Mouse (Mus musculus) MEL (cell line): ENCODE measurements around the gene Rrh. TPM values are rescaled to one million over a fixed set of nuclear protein-coding genes. Genes with fewer than 3 reads are reported as not detected.
"Not testable (repeated sequence)": the region's sequence is repeated elsewhere in the genome, so short reads cannot be mapped to it uniquely, and the experiment has no call there.

Experiments
- DNase-seq: peaks from one replicate; pipeline ENCODE4 v3.0.0; 2011; ENCODE audit warnings: low read depth, low spot score
- H3K27ac ChIP-seq: 2 replicates; pipeline ENCODE4 v1.5.1; 2012; ENCODE audit warnings: low read depth, mild to moderate bottlenecking, control low read depth, low read length, moderate library complexity; ENCODE audit not compliant: control insufficient read depth
- H3K27me3 ChIP-seq, 2 experiments: fragments of 150-350 bp in 1 of 2; sonication (generic) in 1 of 2; 2 replicates each; pipeline ENCODE4 v1.6.1; 2012; ENCODE audit warnings: low read length in 2 of 2, mild to moderate bottlenecking in 2 of 2, improper control_type of control experiment in 1 of 2, moderate library complexity in 1 of 2; ENCODE audit not compliant: insufficient read depth in 2 of 2, control insufficient read depth in 1 of 2
- H3K36me3 ChIP-seq, 2 experiments: 2 replicates each; pipeline ENCODE4 v1.6.1; 2012 to 2014; ENCODE audit warnings: low read length in 2 of 2, improper control_type of control experiment in 1 of 2, inconsistent platforms in 1 of 2, mild to moderate bottlenecking in 1 of 2; ENCODE audit not compliant: insufficient read depth in 2 of 2, control insufficient read depth in 1 of 2
- H3K4me1 ChIP-seq, 2 experiments: fragments of 150-350 bp in 1 of 2; sonication (generic) in 1 of 2; 2 replicates each; pipeline ENCODE4 v1.6.1; 2012; ENCODE audit warnings: low read length in 2 of 2, improper control_type of control experiment in 1 of 2, mild to moderate bottlenecking in 1 of 2; ENCODE audit not compliant: insufficient read depth in 2 of 2, control insufficient read depth in 1 of 2
- H3K4me3 ChIP-seq, 2 experiments: fragments of 150-350 bp in 1 of 2; sonication (generic) in 1 of 2; 2 replicates each; pipeline ENCODE4 v1.5.1; 2012; ENCODE audit warnings: low read depth in 2 of 2, low read length in 2 of 2, mild to moderate bottlenecking in 2 of 2, moderate library complexity in 2 of 2, control low read depth in 1 of 2, improper control_type of control experiment in 1 of 2; ENCODE audit not compliant: control insufficient read depth in 1 of 2, insufficient read depth in 1 of 2
- H3K79me2 ChIP-seq: 2 replicates; pipeline ENCODE4 v1.6.1; 2012; ENCODE audit warnings: mild to moderate bottlenecking, low read length, moderate library complexity; ENCODE audit not compliant: control insufficient read depth, poor library complexity, insufficient read depth
- H3K9ac ChIP-seq: 2 replicates; pipeline ENCODE4 v1.6.1; 2012; ENCODE audit warnings: low read depth, mild to moderate bottlenecking, control low read depth, low read length, moderate library complexity; ENCODE audit not compliant: control insufficient read depth, poor library complexity, severe bottlenecking
- H3K9me3 ChIP-seq: fragments of 150-350 bp; sonication (generic); replicated peaks from 2 replicates; pipeline ENCODE4 v1.6.1; 2012; ENCODE audit warnings: mild to moderate bottlenecking, low read length, improper control_type of control experiment, moderate library complexity; ENCODE audit not compliant: insufficient read depth
- BHLHE40 ChIP-seq: IDR thresholded peaks from 2 replicates; pipeline ENCODE4 v1.6.1; 2012; ENCODE audit warnings: low read depth, mild to moderate bottlenecking, inconsistent platforms, low read length, improper control_type of control experiment, borderline replicate concordance
- CHD2 ChIP-seq: IDR thresholded peaks from 2 replicates; pipeline ENCODE4 v1.6.1; 2011; ENCODE audit warnings: low read length, improper control_type of control experiment
- CTCF ChIP-seq, 3 experiments: IDR thresholded peaks in 2 of 3; conservative IDR thresholded peaks in 1 of 3; 2 replicates each; pipeline ENCODE4 v1.5.1; 2011 to 2012; ENCODE audit warnings: low read length in 3 of 3, low read depth in 2 of 3, mild to moderate bottlenecking in 2 of 3, improper control_type of control experiment in 1 of 3, inconsistent platforms in 1 of 3, mixed read lengths in 1 of 3, moderate library complexity in 1 of 3; ENCODE audit not compliant: control insufficient read depth in 1 of 3, insufficient read depth in 1 of 3, poor library complexity in 1 of 3, severe bottlenecking in 1 of 3
- E2F4 ChIP-seq: IDR thresholded peaks from 2 replicates; pipeline ENCODE4 v1.6.1; 2011; ENCODE audit warnings: low read depth, low read length, improper control_type of control experiment, borderline replicate concordance
- ELF1 ChIP-seq: IDR thresholded peaks from 2 replicates; pipeline ENCODE4 v1.6.1; 2014; ENCODE audit warnings: low read depth, mild to moderate bottlenecking, inconsistent platforms, low read length, improper control_type of control experiment, moderate library complexity
- MAZ ChIP-seq: IDR thresholded peaks from 2 replicates; pipeline ENCODE4 v1.6.1; 2012; ENCODE audit warnings: low read depth, mild to moderate bottlenecking, inconsistent platforms, low read length, improper control_type of control experiment
- MEF2A ChIP-seq: IDR thresholded peaks from 2 replicates; pipeline ENCODE4 v1.6.1; 2014; ENCODE audit warnings: low read depth, mild to moderate bottlenecking, inconsistent platforms, low read length, improper control_type of control experiment; ENCODE audit not compliant: poor library complexity, insufficient replicate concordance, severe bottlenecking; ENCODE audit errors: extremely low read depth
- MYC ChIP-seq: IDR thresholded peaks from 2 replicates; pipeline ENCODE4 v1.6.1; 2011; ENCODE audit warnings: low read depth, mild to moderate bottlenecking, low read length, improper control_type of control experiment, moderate library complexity
- POLR2AphosphoS2 ChIP-seq: IDR thresholded peaks from 2 replicates; pipeline ENCODE4 v1.6.1; 2011; ENCODE audit warnings: low read length, improper control_type of control experiment
- SIN3A ChIP-seq: IDR thresholded peaks from 2 replicates; pipeline ENCODE4 v1.6.1; 2012; ENCODE audit warnings: low read length, improper control_type of control experiment, inconsistent platforms
- TBP ChIP-seq: IDR thresholded peaks from 2 replicates; pipeline ENCODE4 v1.8.0; 2011; ENCODE audit warnings: low read depth, low read length, improper control_type of control experiment
- ZC3H11A ChIP-seq: IDR thresholded peaks from 2 replicates; pipeline ENCODE4 v1.6.1; 2012; ENCODE audit warnings: low read depth, mild to moderate bottlenecking, inconsistent platforms, low read length, improper control_type of control experiment
- ZNF384 ChIP-seq: IDR thresholded peaks from 2 replicates; pipeline ENCODE4 v1.6.1; 2012; ENCODE audit warnings: low read depth, mild to moderate bottlenecking, inconsistent platforms, low read length, improper control_type of control experiment
- polyA plus RNA-seq, 2 experiments: library from polyadenylated mRNA; stranded (reverse) in 1 of 2; unstranded in 1 of 2; fragments of >175 nt in 1 of 2; fragments of >200 nt in 1 of 2; gene quantifications; 2 replicates each; pipeline versions ENCODE4 v1.2.1 to v1.2.4; 2012; ENCODE audit warnings: low replicate concordance in 2 of 2, low read depth in 1 of 2; ENCODE audit not compliant: insufficient read length in 2 of 2, insufficient read depth in 1 of 2, missing spikeins in 1 of 2
- total RNA-seq: library from RNA; depleted of rRNA; stranded (reverse); fragments of 300-350 nt; gene quantifications from 2 replicates; pipeline ENCODE4 v1.2.3, GENCODE M21; 2012; rRNA removed

Gene Rrh
- total and polyA plus RNA-seq, 3 experiments, result 0.11 to 0.19 TPM; not detected in 1

GRCm38 (mm10) chr3:129766106-129766505 is 56.3 kb downstream of the Rrh start:
- H3K27ac ChIP-seq, result no peak overlapping the region
- H3K4me1 ChIP-seq, result no peaks in the 10 kb centered on the region
- no peaks in the 10 kb centered on the region for H3K79me2 ChIP-seq
- H3K9me3 ChIP-seq, result no peaks in the 10 kb centered on the region
- peaks cover 0 to 8% of the 10 kb centered on the region in 2 experiments; a peak in 2 of 4 replicates for H3K27me3 ChIP-seq
- H3K4me3 ChIP-seq, result no peak overlapping the region
- TF ChIP-seq CHD2 (no peak), TBP (no peak), ELF1 (no peak), MAZ (no peak), E2F4 (no peak), MYC (no peak), CTCF (IDR thresholded peaks at IDR 0.05 in 2 of 3, conservative IDR thresholded peaks at IDR 0.05 in 1 of 3; ENCODE audit: control insufficient read depth in 1 of 3, insufficient read depth in 1 of 3, low read depth in 2 of 3, low read length in 3 of 3, poor library complexity in 1 of 3, severe bottlenecking in 1 of 3) (no peak), POLR2AphosphoS2 (no peak), ZNF384 (no peak), BHLHE40 (no peak), SIN3A (no peak), MEF2A (no peak)
- H3K36me3 ChIP-seq, result no peaks in the 10 kb centered on the region
- no peak for DNase-seq
- no peak overlapping the region for H3K9ac ChIP-seq

- not testable (repeated sequence) for H3K9me3 ChIP-seq, H3K79me2 ChIP-seq
These were observed 64.8 kb downstream of the Rrh start for GRCm38 (mm10) chr3:129757599-129757998.

GRCm38 (mm10) chr3:129754650-129755604 is 67.5 kb downstream of the Rrh start, which contains the start of gene Egf:
Egf (minus strand) TSS chr3:129755316.
- Histone ChIP-seq H3K9ac (no peak within 1 kb of the TSS), H3K27me3 (peaks cover 0 to 1% of the 10 kb centered on the region in 2 experiments; a peak in 3 of 4 replicates), H3K9me3 (no peaks in the 10 kb centered on the region), H3K4me3 (no peak within 1 kb of the TSS), H3K36me3 (no peaks in the 10 kb centered on the region), H3K4me1 (no peaks in the 10 kb centered on the region), H3K27ac (no peak within 1 kb of the TSS), H3K79me2 (no peaks in the 10 kb centered on the region)
- DNase-seq, result no peak
- TF ChIP-seq ZC3H11A (no peak), MEF2A (no peak)

More at GRCm38 (mm10) chr3:129757599-129757998, 64.8 kb downstream of the Rrh start:
- not testable (repeated sequence) for H3K27me3 ChIP-seq, H3K4me3 ChIP-seq, H3K27ac ChIP-seq, H3K4me1 ChIP-seq, H3K9ac ChIP-seq, H3K36me3 ChIP-seq, DNase-seq

Other genes with a start within 250 kb of the Rrh start
- gene Egf, start 67.3 kb downstream of the Rrh start, total RNA-seq, result 1.5 and 1.8 TPM in 2 replicates
- 1 to 10 TPM in 1 of 2 experiments, not detected in 1; 3.1 TPM for gene Egf, start 67.3 kb downstream of the Rrh start, polyA plus RNA-seq
- gene Lrit3, start 18.6 kb downstream of the Rrh start, total RNA-seq, result not detected in 2 replicates
- gene Lrit3, start 18.6 kb downstream of the Rrh start, polyA plus RNA-seq, result not detected
- gene Gar1, start 8.8 kb upstream of the Rrh start, total RNA-seq, result 87.1 and 97.3 TPM in 2 replicates
- 100 to 1,000 TPM; 461 to 473 TPM for gene Gar1, start 8.8 kb upstream of the Rrh start, polyA plus RNA-seq
- not detected in 2 replicates for gene Cfi, start 13.3 kb upstream of the Rrh start, total RNA-seq
- under 1 TPM in 1 of 2 experiments, not detected in 1; 0.06 TPM for gene Cfi, start 13.3 kb upstream of the Rrh start, polyA plus RNA-seq
- 93.5 and 101 TPM in 2 replicates for gene Pla2g12a, start 56.0 kb upstream of the Rrh start, total RNA-seq
- gene Pla2g12a, start 56.0 kb upstream of the Rrh start, polyA plus RNA-seq, result 100 to 1,000 TPM in 1 of 2 experiments, 10 to 100 TPM in 1; 89.8 to 251 TPM
- 8.7 and 9.3 TPM in 2 replicates for gene Casp6, start 78.8 kb upstream of the Rrh start, total RNA-seq
- 10 to 100 TPM in 1 of 2 experiments, not detected in 1; 34.2 TPM for gene Casp6, start 78.8 kb upstream of the Rrh start, polyA plus RNA-seq
- not detected in 2 replicates for gene Mcub, start 147.6 kb upstream of the Rrh start, total RNA-seq
- gene Mcub, start 147.6 kb upstream of the Rrh start, polyA plus RNA-seq, result not detected
- gene Sec24b, start 239.0 kb upstream of the Rrh start, total RNA-seq, result 18.6 and 29.2 TPM in 2 replicates
- gene Sec24b, start 239.0 kb upstream of the Rrh start, polyA plus RNA-seq, result 10 to 100 TPM; 54.4 to 56.3 TPM